ENCODE assay signal across 10 mouse cellular contexts in the genomic region with DNA sequence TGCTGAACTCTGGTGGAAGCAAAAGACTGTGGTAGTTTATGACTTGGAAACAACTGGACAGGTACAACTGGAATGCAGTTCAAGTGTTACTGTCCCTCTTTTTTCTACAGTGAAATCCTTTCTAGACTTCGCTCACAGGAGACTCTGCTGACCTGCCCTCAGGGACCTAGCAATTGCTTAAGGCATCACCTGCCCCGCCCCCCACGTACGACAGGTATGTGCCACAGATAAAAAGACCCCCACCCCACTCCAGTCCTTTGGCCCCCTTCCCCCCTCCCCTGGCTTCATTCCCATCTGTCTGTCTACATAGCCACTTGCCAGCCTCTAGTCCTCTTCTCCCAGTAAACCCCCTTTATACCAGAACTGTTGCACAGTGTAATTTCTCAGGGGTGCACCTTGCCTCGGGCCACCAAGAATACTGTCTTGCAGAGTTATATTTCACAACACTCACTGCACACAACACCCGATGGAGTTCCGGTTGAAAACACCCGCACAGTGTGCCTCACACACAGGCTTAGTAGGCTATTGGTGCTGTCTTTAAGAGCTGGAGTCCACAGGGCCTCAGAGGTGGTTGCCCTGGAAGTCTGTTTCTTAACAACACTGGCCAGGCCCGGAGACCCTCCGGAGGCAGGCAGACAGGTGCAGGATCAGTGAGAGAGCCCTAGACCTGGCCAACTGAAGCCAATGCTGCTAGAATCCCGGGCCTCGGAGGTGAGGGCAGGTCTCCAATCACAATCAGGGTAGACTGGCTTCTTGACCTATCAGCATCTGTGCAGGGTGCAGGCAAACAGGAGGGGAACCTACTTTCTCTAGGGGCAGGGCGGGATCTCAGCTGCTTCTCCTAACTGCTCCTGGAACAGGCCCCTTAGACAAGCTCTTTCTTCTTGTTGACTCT. TPM values are rescaled to one million over a fixed set of nuclear protein-coding genes. Genes with fewer than 3 reads are reported as not detected.
DNase-seq lines count a peak whose midpoint lies in the region; ATAC-seq lines count a peak whose summit lies in the region.
"Had no signal": no experiment of that assay in that cellular context is flagged by ENCODE, and none has a peak within 500 bp of the region (broad histone marks: within the 10 kb centered on the region; RNA-seq: fewer than 3 reads in every experiment).

No protein-coding gene starts in this region.

- WGBS in heart, embryonic 10.5 days, result 79% methylated on average over 13 of the region's 13 CpGs
- WGBS in liver, embryonic 16.5 days (ENCODE audit: insufficient replicate concordance), result 66% methylated on average over 13 of the region's 13 CpGs

- peak overlapping the region; percentile 57 for H3K4me2 ChIP-seq in liver, embryonic 16.5 days (ENCODE audit: low read depth, low read length)

- peak; percentile 15 for ATAC-seq in liver, embryonic 16.5 days (ENCODE audit: low read depth)

- H3K4me3 ChIP-seq in heart, embryonic 10.5 days, result no peak overlapping the region
- H3K4me3 ChIP-seq in liver, embryonic 16.5 days (ENCODE audit: low read depth, low read length), result peak overlapping the region; percentile 31

- H3K9ac ChIP-seq in liver, embryonic 16.5 days (ENCODE audit: low read depth, low read length), result peak overlapping the region; percentile 44
- H3K9ac ChIP-seq: midbrain, embryonic 15.5 days had no signal

- H3K4me1 ChIP-seq in heart, embryonic 10.5 days, result peaks cover 80% of the 10 kb centered on the region
- H3K4me1 ChIP-seq in liver, embryonic 16.5 days (ENCODE audit: control insufficient read depth, low read depth, low read length), result peaks cover 78% of the 10 kb centered on the region

- peak; percentile 77 for DNase-seq in heart, embryonic 10.5 days (ENCODE audit: low spot score)
- no peak for DNase-seq in heart, adult 9 months (ENCODE audit: low spot score in 2 of 2)
- peak; percentile 26 for DNase-seq in thymus, postnatal 14 days
- no peak for DNase-seq in thymus, postnatal 25 days
- peak; percentile 77 for DNase-seq in ZHBTc4 (ENCODE audit: low read depth, low spot score)
- DNase-seq in adrenal gland, adult 2 months, result no peak
- DNase-seq in left cerebral cortex, adult 18-20 months (ENCODE audit: low spot score in 2 of 2), result no peak

- H3K27me3 ChIP-seq in heart, embryonic 10.5 days (ENCODE audit: insufficient read depth, poor library complexity, severe bottlenecking), result no peaks in the 10 kb centered on the region
- no peaks in the 10 kb centered on the region for H3K27me3 ChIP-seq in liver, embryonic 16.5 days (ENCODE audit: control insufficient read depth, insufficient read depth, low read depth, low read length)
- H3K27me3 ChIP-seq: midbrain, embryonic 15.5 days had no signal

- H3K9me3 ChIP-seq in heart, embryonic 10.5 days, result no peaks in the 10 kb centered on the region
- no peaks in the 10 kb centered on the region for H3K9me3 ChIP-seq in liver, embryonic 16.5 days (replicated peaks; ENCODE audit: control insufficient read depth, low read length)
- H3K9me3 ChIP-seq: midbrain, embryonic 15.5 days had no signal

- peak overlapping the region; percentile 48; the same call in 1 of the 2 replicates for H3K27ac ChIP-seq in heart, embryonic 10.5 days
- H3K27ac ChIP-seq in liver, embryonic 16.5 days (ENCODE audit: low read length), result peak overlapping the region; percentile 93
- H3K27ac ChIP-seq: kidney, postnatal 0 days; midbrain, embryonic 15.5 days had no signal

- H3K36me3 ChIP-seq in heart, embryonic 10.5 days, result peaks cover 26% of the 10 kb centered on the region
- peaks cover 17% of the 10 kb centered on the region for H3K36me3 ChIP-seq in liver, embryonic 16.5 days (ENCODE audit: control insufficient read depth, insufficient read depth)

RNA-seq across cellular contexts. Expression of a gene that starts 1.0 kb away (rescaled TPM):
- 48.1 and 52.2 TPM in 2 replicates for polyA plus RNA-seq in heart, embryonic 10.5 days (2016; fragmentation: Nextera tagmentation; extraction: Ambion mirVana)
- polyA plus RNA-seq in liver, embryonic 16.5 days (2015; fragmentation: Nextera tagmentation; extraction: Ambion mirVana), result 15.8 and 18.4 TPM in 2 replicates
- total RNA-seq in adrenal gland, adult 2 months (2021), result 10 to 100 TPM; 59.2 to 77.6 TPM
- 81.6 and 83.0 TPM in 2 replicates for polyA plus RNA-seq in adrenal gland, adult 2 months (2012; rRNA removed)
- total RNA-seq in left cerebral cortex, adult 18-20 months (2021), result 10 to 100 TPM; 26.7 to 34.2 TPM

RNA-seq across cellular contexts. Expression of a gene that starts 24.7 kb away (rescaled TPM):
- polyA plus RNA-seq in heart, embryonic 10.5 days (2016; fragmentation: Nextera tagmentation; extraction: Ambion mirVana), result 377 and 438 TPM in 2 replicates
- polyA plus RNA-seq in liver, embryonic 16.5 days (2015; fragmentation: Nextera tagmentation; extraction: Ambion mirVana), result 98.4 and 113 TPM in 2 replicates
- total RNA-seq in adrenal gland, adult 2 months (2021), result 100 to 1,000 TPM; 196 to 221 TPM
- 213 and 280 TPM in 2 replicates for polyA plus RNA-seq in adrenal gland, adult 2 months (2012; rRNA removed)
- 100 to 1,000 TPM; 228 to 254 TPM for total RNA-seq in left cerebral cortex, adult 18-20 months (2021)

Comparison
In these comparisons a context has a peak if more than half of its experiments do, and no peak if none do; other contexts are left out.
1. DNase-seq: peak in heart, embryonic 10.5 days (single experiment), thymus, postnatal 14 days (single experiment) and ZHBTc4 (single experiment); none in heart, adult 9 months (0 of 2), thymus, postnatal 25 days (single experiment), adrenal gland, adult 2 months (single experiment) and left cerebral cortex, adult 18-20 months (0 of 2).